Mouse (Mus musculus) MEL (cell line): ENCODE results near the gene Fbxl8. TPM values are rescaled to one million over a fixed set of nuclear protein-coding genes. Genes with fewer than 3 reads are reported as not detected.
A peak's percentile ranks its signal among the peaks of the same experiment; 100 is the strongest.

ENCODE experiments used
- DNase-seq: peaks from one replicate; pipeline ENCODE4 v3.0.0; 2011; ENCODE audit warnings: low read depth, low spot score
- H3K27ac ChIP-seq: 2 replicates; pipeline ENCODE4 v1.5.1; 2012; ENCODE audit warnings: low read depth, mild to moderate bottlenecking, control low read depth, low read length, moderate library complexity; ENCODE audit not compliant: control insufficient read depth
- H3K27me3 ChIP-seq, 2 experiments: fragments of 150-350 bp in 1 of 2; sonication (generic) in 1 of 2; 2 replicates each; pipeline ENCODE4 v1.6.1; 2012; ENCODE audit warnings: low read length in 2 of 2, mild to moderate bottlenecking in 2 of 2, improper control_type of control experiment in 1 of 2, moderate library complexity in 1 of 2; ENCODE audit not compliant: insufficient read depth in 2 of 2, control insufficient read depth in 1 of 2
- H3K36me3 ChIP-seq, 2 experiments: 2 replicates each; pipeline ENCODE4 v1.6.1; 2012 to 2014; ENCODE audit warnings: low read length in 2 of 2, improper control_type of control experiment in 1 of 2, inconsistent platforms in 1 of 2, mild to moderate bottlenecking in 1 of 2; ENCODE audit not compliant: insufficient read depth in 2 of 2, control insufficient read depth in 1 of 2
- H3K4me1 ChIP-seq, 2 experiments: fragments of 150-350 bp in 1 of 2; sonication (generic) in 1 of 2; 2 replicates each; pipeline ENCODE4 v1.6.1; 2012; ENCODE audit warnings: low read length in 2 of 2, improper control_type of control experiment in 1 of 2, mild to moderate bottlenecking in 1 of 2; ENCODE audit not compliant: insufficient read depth in 2 of 2, control insufficient read depth in 1 of 2
- H3K4me3 ChIP-seq, 2 experiments: fragments of 150-350 bp in 1 of 2; sonication (generic) in 1 of 2; 2 replicates each; pipeline ENCODE4 v1.5.1; 2012; ENCODE audit warnings: low read depth in 2 of 2, low read length in 2 of 2, mild to moderate bottlenecking in 2 of 2, moderate library complexity in 2 of 2, control low read depth in 1 of 2, improper control_type of control experiment in 1 of 2; ENCODE audit not compliant: control insufficient read depth in 1 of 2, insufficient read depth in 1 of 2
- H3K79me2 ChIP-seq: 2 replicates; pipeline ENCODE4 v1.6.1; 2012; ENCODE audit warnings: mild to moderate bottlenecking, low read length, moderate library complexity; ENCODE audit not compliant: control insufficient read depth, poor library complexity, insufficient read depth
- H3K9ac ChIP-seq: 2 replicates; pipeline ENCODE4 v1.6.1; 2012; ENCODE audit warnings: low read depth, mild to moderate bottlenecking, control low read depth, low read length, moderate library complexity; ENCODE audit not compliant: control insufficient read depth, poor library complexity, severe bottlenecking
- H3K9me3 ChIP-seq: fragments of 150-350 bp; sonication (generic); replicated peaks from 2 replicates; pipeline ENCODE4 v1.6.1; 2012; ENCODE audit warnings: mild to moderate bottlenecking, low read length, improper control_type of control experiment, moderate library complexity; ENCODE audit not compliant: insufficient read depth
- BHLHE40 ChIP-seq: IDR thresholded peaks from 2 replicates; pipeline ENCODE4 v1.6.1; 2012; ENCODE audit warnings: low read depth, mild to moderate bottlenecking, inconsistent platforms, low read length, improper control_type of control experiment, borderline replicate concordance
- CHD1 ChIP-seq: IDR thresholded peaks from 2 replicates; pipeline ENCODE4 v1.6.1; 2012; ENCODE audit warnings: low read depth, mild to moderate bottlenecking, inconsistent platforms, low read length, improper control_type of control experiment
- CHD2 ChIP-seq: IDR thresholded peaks from 2 replicates; pipeline ENCODE4 v1.6.1; 2011; ENCODE audit warnings: low read length, improper control_type of control experiment
- CTCF ChIP-seq, 3 experiments: IDR thresholded peaks in 2 of 3; conservative IDR thresholded peaks in 1 of 3; 2 replicates each; pipeline ENCODE4 v1.5.1; 2011 to 2012; ENCODE audit warnings: low read length in 3 of 3, low read depth in 2 of 3, mild to moderate bottlenecking in 2 of 3, improper control_type of control experiment in 1 of 3, inconsistent platforms in 1 of 3, mixed read lengths in 1 of 3, moderate library complexity in 1 of 3; ENCODE audit not compliant: control insufficient read depth in 1 of 3, insufficient read depth in 1 of 3, poor library complexity in 1 of 3, severe bottlenecking in 1 of 3
- E2F4 ChIP-seq: IDR thresholded peaks from 2 replicates; pipeline ENCODE4 v1.6.1; 2011; ENCODE audit warnings: low read depth, low read length, improper control_type of control experiment, borderline replicate concordance
- ELF1 ChIP-seq: IDR thresholded peaks from 2 replicates; pipeline ENCODE4 v1.6.1; 2014; ENCODE audit warnings: low read depth, mild to moderate bottlenecking, inconsistent platforms, low read length, improper control_type of control experiment, moderate library complexity
- EP300 ChIP-seq, 2 experiments: IDR thresholded peaks; 2 replicates each; pipeline ENCODE4 v1.6.1; 2011; ENCODE audit warnings: improper control_type of control experiment in 2 of 2, low read length in 2 of 2, low read depth in 1 of 2, mild to moderate bottlenecking in 1 of 2
- ETS1 ChIP-seq: IDR thresholded peaks from 2 replicates; pipeline ENCODE4 v1.6.1; 2012; ENCODE audit warnings: low read depth, mild to moderate bottlenecking, inconsistent platforms, low read length, improper control_type of control experiment, moderate library complexity
- GABPA ChIP-seq: IDR thresholded peaks from 2 replicates; pipeline ENCODE4 v1.6.1; 2012; ENCODE audit warnings: low read depth, mild to moderate bottlenecking, inconsistent platforms, low read length, improper control_type of control experiment, moderate library complexity
- GATA1 ChIP-seq: IDR thresholded peaks from 2 replicates; pipeline ENCODE4 v1.6.1; 2011; ENCODE audit warnings: low read depth, low read length, improper control_type of control experiment
- HCFC1 ChIP-seq: IDR thresholded peaks from 2 replicates; pipeline ENCODE4 v1.6.1; 2012; ENCODE audit warnings: low read depth, mild to moderate bottlenecking, inconsistent platforms, low read length, improper control_type of control experiment, moderate library complexity
- JUND ChIP-seq: IDR thresholded peaks from 2 replicates; pipeline ENCODE4 v1.6.1; 2011; ENCODE audit warnings: low read depth, mild to moderate bottlenecking, improper control_type of control experiment, low read length
- KAT2A ChIP-seq: conservative IDR thresholded peaks from 2 replicates; pipeline ENCODE4 v1.6.1; 2012; ENCODE audit warnings: low read depth, low read length, improper control_type of control experiment, inconsistent platforms
- MAFK ChIP-seq: IDR thresholded peaks from 2 replicates; pipeline ENCODE4 v1.6.1; 2011; ENCODE audit warnings: low read depth, mild to moderate bottlenecking, low read length, improper control_type of control experiment, borderline replicate concordance
- MAX ChIP-seq: IDR thresholded peaks from 2 replicates; pipeline ENCODE4 v1.6.1; 2011; ENCODE audit warnings: low read length, improper control_type of control experiment
- MAZ ChIP-seq: IDR thresholded peaks from 2 replicates; pipeline ENCODE4 v1.6.1; 2012; ENCODE audit warnings: low read depth, mild to moderate bottlenecking, inconsistent platforms, low read length, improper control_type of control experiment
- MEF2A ChIP-seq: IDR thresholded peaks from 2 replicates; pipeline ENCODE4 v1.6.1; 2014; ENCODE audit warnings: low read depth, mild to moderate bottlenecking, inconsistent platforms, low read length, improper control_type of control experiment; ENCODE audit not compliant: poor library complexity, insufficient replicate concordance, severe bottlenecking; ENCODE audit errors: extremely low read depth
- MXI1 ChIP-seq: IDR thresholded peaks from 2 replicates; pipeline ENCODE4 v1.6.1; 2011; ENCODE audit warnings: mild to moderate bottlenecking, low read depth, low read length, improper control_type of control experiment
- MYC ChIP-seq: IDR thresholded peaks from 2 replicates; pipeline ENCODE4 v1.6.1; 2011; ENCODE audit warnings: low read depth, mild to moderate bottlenecking, low read length, improper control_type of control experiment, moderate library complexity
- NELFE ChIP-seq: IDR thresholded peaks from 2 replicates; pipeline ENCODE4 v1.6.1; 2011; ENCODE audit warnings: low read depth, low read length, improper control_type of control experiment
- NRF1 ChIP-seq: IDR thresholded peaks from 2 replicates; pipeline ENCODE4 v1.6.1; 2014; ENCODE audit warnings: low read depth, mild to moderate bottlenecking, inconsistent platforms, low read length, improper control_type of control experiment, moderate library complexity; ENCODE audit not compliant: poor library complexity, insufficient read depth, severe bottlenecking
- POLR2AphosphoS2 ChIP-seq: IDR thresholded peaks from 2 replicates; pipeline ENCODE4 v1.6.1; 2011; ENCODE audit warnings: low read length, improper control_type of control experiment
- POLR2AphosphoS5 ChIP-seq: IDR thresholded peaks from 2 replicates; pipeline ENCODE4 v1.6.1; 2012; ENCODE audit warnings: low read depth, borderline replicate concordance, mild to moderate bottlenecking, inconsistent platforms, low read length, moderate library complexity, mixed read lengths
- RAD21 ChIP-seq: IDR thresholded peaks from 2 replicates; pipeline ENCODE4 v1.6.1; 2011; ENCODE audit warnings: mild to moderate bottlenecking, low read depth, low read length, improper control_type of control experiment
- RCOR1 ChIP-seq: IDR thresholded peaks from 2 replicates; pipeline ENCODE4 v1.6.1; 2012; ENCODE audit warnings: low read depth, mild to moderate bottlenecking, inconsistent platforms, low read length, improper control_type of control experiment
- SIN3A ChIP-seq: IDR thresholded peaks from 2 replicates; pipeline ENCODE4 v1.6.1; 2012; ENCODE audit warnings: low read length, improper control_type of control experiment, inconsistent platforms
- SMC3 ChIP-seq: IDR thresholded peaks from 2 replicates; pipeline ENCODE4 v1.6.1; 2011; ENCODE audit warnings: low read depth, low read length, improper control_type of control experiment
- TAL1 ChIP-seq: IDR thresholded peaks from 2 replicates; pipeline ENCODE4 v1.6.1; 2012; ENCODE audit warnings: mild to moderate bottlenecking, inconsistent platforms, low read length, moderate library complexity, mixed read lengths
- TBP ChIP-seq: IDR thresholded peaks from 2 replicates; pipeline ENCODE4 v1.8.0; 2011; ENCODE audit warnings: low read depth, low read length, improper control_type of control experiment
- UBTF ChIP-seq: IDR thresholded peaks from 2 replicates; pipeline ENCODE4 v1.6.1; 2012; ENCODE audit warnings: low read depth, mild to moderate bottlenecking, inconsistent platforms, low read length, improper control_type of control experiment, moderate library complexity, borderline replicate concordance; ENCODE audit not compliant: insufficient read depth
- USF1 ChIP-seq: IDR thresholded peaks from 2 replicates; pipeline ENCODE4 v1.6.1; 2014; ENCODE audit warnings: low read depth, mild to moderate bottlenecking, inconsistent platforms, low read length, improper control_type of control experiment, moderate library complexity
- USF2 ChIP-seq, 2 experiments: IDR thresholded peaks; 2 replicates each; pipeline ENCODE4 v1.6.1; 2011 to 2012; ENCODE audit warnings: improper control_type of control experiment in 2 of 2, low read length in 2 of 2, borderline replicate concordance in 1 of 2, inconsistent platforms in 1 of 2, low read depth in 1 of 2, mild to moderate bottlenecking in 1 of 2; ENCODE audit not compliant: insufficient read depth in 1 of 2
- ZC3H11A ChIP-seq: IDR thresholded peaks from 2 replicates; pipeline ENCODE4 v1.6.1; 2012; ENCODE audit warnings: low read depth, mild to moderate bottlenecking, inconsistent platforms, low read length, improper control_type of control experiment
- ZKSCAN1 ChIP-seq: IDR thresholded peaks from 2 replicates; pipeline ENCODE4 v1.6.1; 2012; ENCODE audit warnings: low read depth, mild to moderate bottlenecking, inconsistent platforms, low read length, improper control_type of control experiment, moderate library complexity
- ZMIZ1 ChIP-seq: IDR thresholded peaks from 2 replicates; pipeline ENCODE4 v1.6.1; 2012; ENCODE audit warnings: low read depth, mild to moderate bottlenecking, inconsistent platforms, low read length, improper control_type of control experiment, moderate library complexity
- ZNF384 ChIP-seq: IDR thresholded peaks from 2 replicates; pipeline ENCODE4 v1.6.1; 2012; ENCODE audit warnings: low read depth, mild to moderate bottlenecking, inconsistent platforms, low read length, improper control_type of control experiment
- polyA plus RNA-seq, 2 experiments: library from polyadenylated mRNA; stranded (reverse) in 1 of 2; unstranded in 1 of 2; fragments of >175 nt in 1 of 2; fragments of >200 nt in 1 of 2; gene quantifications; 2 replicates each; pipeline versions ENCODE4 v1.2.1 to v1.2.4; 2012; ENCODE audit warnings: low replicate concordance in 2 of 2, low read depth in 1 of 2; ENCODE audit not compliant: insufficient read length in 2 of 2, insufficient read depth in 1 of 2, missing spikeins in 1 of 2
- total RNA-seq: library from RNA; depleted of rRNA; stranded (reverse); fragments of 300-350 nt; gene quantifications from 2 replicates; pipeline ENCODE4 v1.2.3, GENCODE M21; 2012

The Fbxl8 gene
- total and polyA plus RNA-seq, 3 experiments, result 4.1 to 7.2 TPM; not detected in 1

- Histone ChIP-seq H3K27ac (peak overlapping the region; percentile 49), H3K4me1 (peaks cover 0 to 30% of the 10 kb centered on the region in 2 experiments; a peak in 2 of 4 replicates), H3K4me3 (no peak overlapping the region), H3K79me2 (peaks cover 15% of the 10 kb centered on the region), H3K9ac (no peak overlapping the region), H3K9me3 (no peaks in the 10 kb centered on the region), H3K36me3 (peaks cover 0 to 17% of the 10 kb centered on the region in 2 experiments; a peak in 2 of 4 replicates), H3K27me3 (no peaks in the 10 kb centered on the region)
- peak; percentile 84 for DNase-seq
- no peak for TF ChIP-seq ZC3H11A
- no peak for TF ChIP-seq NRF1
- 0 out of 2 replicates have a peak, but pooled peaks have one; percentile 36 for TF ChIP-seq SIN3A
- no peak for TF ChIP-seq MAZ
- peak; percentile 7 to 18 (median 17); a peak in 2 of 6 replicates for TF ChIP-seq CTCF (IDR thresholded peaks at IDR 0.05 in 2 of 3, conservative IDR thresholded peaks at IDR 0.05 in 1 of 3; ENCODE audit: control insufficient read depth in 1 of 3, insufficient read depth in 1 of 3, low read depth in 2 of 3, low read length in 3 of 3, poor library complexity in 1 of 3, severe bottlenecking in 1 of 3)
- TF ChIP-seq ETS1, result no peak
- no peak for TF ChIP-seq RCOR1
- TF ChIP-seq KAT2A, result no peak
- TF ChIP-seq MXI1, result no peak
- TF ChIP-seq GATA1, result 0 out of 2 replicates have a peak, but pooled peaks have one; percentile 18
- no peak for TF ChIP-seq NELFE
- peak; percentile 60 for TF ChIP-seq ZNF384
- no peak for TF ChIP-seq MEF2A
- no peak for TF ChIP-seq POLR2AphosphoS2
- TF ChIP-seq BHLHE40, result no peak
- TF ChIP-seq GABPA, result no peak
- TF ChIP-seq CHD2, result no peak
- TF ChIP-seq EP300 (IDR thresholded peaks at IDR 0.05; ENCODE audit: low read depth in 1 of 2, low read length in 2 of 2), result peak; percentile 49 to 63
- TF ChIP-seq MAFK, result no peak
- TF ChIP-seq USF1, result no peak
- 0 out of 2 replicates have a peak, but pooled peaks have one; percentile 10 for TF ChIP-seq TAL1
- no peak for TF ChIP-seq SMC3
- no peak for TF ChIP-seq ZMIZ1
- no peak for TF ChIP-seq JUND
- TF ChIP-seq MYC, result no peak
- no peak for TF ChIP-seq USF2 (IDR thresholded peaks at IDR 0.05; ENCODE audit: borderline replicate concordance in 1 of 2, insufficient read depth in 1 of 2, low read depth in 1 of 2, low read length in 2 of 2)
- no peak for TF ChIP-seq E2F4
- TF ChIP-seq ELF1, result no peak
- TF ChIP-seq RAD21, result no peak
- no peak for TF ChIP-seq ZKSCAN1
- 0 out of 2 replicates have a peak, but pooled peaks have one; percentile 40 for TF ChIP-seq TBP
- no peak for TF ChIP-seq CHD1
- no peak for TF ChIP-seq MAX
- TF ChIP-seq POLR2AphosphoS5, result no peak
- no peak for TF ChIP-seq HCFC1
- no peak for TF ChIP-seq UBTF
Observed at GRCm38 (mm10) chr8:105261326-105261980, 3.0 kb upstream of the Fbxl8 start.
